Mouse (Mus musculus): ENCODE results near the gene Olfr789. TPM values are rescaled to one million over a fixed set of nuclear protein-coding genes. Genes with fewer than 3 reads are reported as not detected.

Gene Olfr789
- not detected in 2 replicates for polyA plus RNA-seq (2012; rRNA removed)

- no peak for DNase-seq (ENCODE audit: low spot score)
Observed at GRCm38 (mm10) chr10:129484452-129484851, at the start of gene Olfr789. Olfr789 (plus strand) TSS chr10:129484752.

GRCm38 (mm10) chr10:129461562-129461961, 23.0 kb upstream of the Olfr789 start, which contains the start of gene Olfr787:
Olfr787 (plus strand) TSS chr10:129461862.
- DNase-seq (ENCODE audit: low spot score) = no peak

- no peak for DNase-seq (ENCODE audit: low spot score)
Observed at GRCm38 (mm10) chr10:129470698-129471097, 13.9 kb upstream of the Olfr789 start, which contains the start of gene Olfr788. Olfr788 (plus strand) TSS chr10:129470998.

- no peak for DNase-seq (ENCODE audit: low spot score)
Observed at GRCm38 (mm10) chr10:129473256-129473655, 11.3 kb upstream of the Olfr789 start.

- DNase-seq (ENCODE audit: low spot score) = no peak
Observed at GRCm38 (mm10) chr10:129473723-129474122, 10.8 kb upstream of the Olfr789 start.

GRCm38 (mm10) chr10:129490101-129490500, 5.5 kb downstream of the Olfr789 start:
- no peak for DNase-seq (ENCODE audit: low spot score)

GRCm38 (mm10) chr10:129498192-129498591, 13.6 kb downstream of the Olfr789 start, which contains the start of gene Olfr790:
Olfr790 (plus strand) TSS chr10:129498492.
- no peak for DNase-seq (ENCODE audit: low spot score)

GRCm38 (mm10) chr10:129521492-129521891, 36.9 kb downstream of the Olfr789 start, which contains the start of gene Olfr791:
Olfr791 (plus strand) TSS chr10:129521792.
- no peak for DNase-seq (ENCODE audit: low spot score)

GRCm38 (mm10) chr10:129538862-129539261, 54.3 kb downstream of the Olfr789 start, which contains the start of gene Olfr792:
Olfr792 (plus strand) TSS chr10:129539162.
- DNase-seq (ENCODE audit: low spot score) = no peak

Other genes starting within 250 kb of the Olfr789 start
- not detected in 2 replicates for gene Olfr774, start 248.5 kb upstream of the Olfr789 start, polyA plus RNA-seq (2012; rRNA removed)
- not detected in 2 replicates for gene Olfr775, start 236.3 kb upstream of the Olfr789 start, polyA plus RNA-seq (2012; rRNA removed)
- gene Olfr776, start 225.6 kb upstream of the Olfr789 start, polyA plus RNA-seq (2012; rRNA removed) = not detected in 2 replicates
- gene Olfr777, start 213.3 kb upstream of the Olfr789 start, polyA plus RNA-seq (2012; rRNA removed) = not detected in 2 replicates
- not detected in 2 replicates for gene Olfr780, start 166.6 kb upstream of the Olfr789 start, polyA plus RNA-seq (2012; rRNA removed)
- gene Olfr781, start 155.9 kb upstream of the Olfr789 start, polyA plus RNA-seq (2012; rRNA removed) = not detected in 2 replicates
- gene Olfr782, start 135.9 kb upstream of the Olfr789 start, polyA plus RNA-seq (2012; rRNA removed) = not detected in 2 replicates
- 0.03 and 0.06 TPM in 2 replicates for gene Olfr784, start 100.7 kb upstream of the Olfr789 start, polyA plus RNA-seq (2012; rRNA removed)
- not detected in 2 replicates for gene Olfr785, start 79.3 kb upstream of the Olfr789 start, polyA plus RNA-seq (2012; rRNA removed)
- not detected in 2 replicates for gene Olfr786, start 57.4 kb upstream of the Olfr789 start, polyA plus RNA-seq (2012; rRNA removed)
- gene Olfr787, start 22.9 kb upstream of the Olfr789 start, polyA plus RNA-seq (2012; rRNA removed) = not detected in 2 replicates
- not detected in 2 replicates for gene Olfr788, start 13.8 kb upstream of the Olfr789 start, polyA plus RNA-seq (2012; rRNA removed)
- not detected in 2 replicates for gene Olfr790, start 13.7 kb downstream of the Olfr789 start, polyA plus RNA-seq (2012; rRNA removed)
- not detected in 2 replicates for gene Olfr791, start 37.0 kb downstream of the Olfr789 start, polyA plus RNA-seq (2012; rRNA removed)
- gene Olfr792, start 54.4 kb downstream of the Olfr789 start, polyA plus RNA-seq (2012; rRNA removed) = not detected in 2 replicates
- not detected in 2 replicates for gene Olfr794, start 82.9 kb downstream of the Olfr789 start, polyA plus RNA-seq (2012; rRNA removed)
- gene Olfr796, start 127.8 kb downstream of the Olfr789 start, polyA plus RNA-seq (2012; rRNA removed) = not detected in 2 replicates
- not detected in 2 replicates for gene Olfr798, start 143.2 kb downstream of the Olfr789 start, polyA plus RNA-seq (2012; rRNA removed)
- not detected in 2 replicates for gene Olfr799, start 152.7 kb downstream of the Olfr789 start, polyA plus RNA-seq (2012; rRNA removed)
- not detected in 2 replicates for gene Olfr800, start 172.9 kb downstream of the Olfr789 start, polyA plus RNA-seq (2012; rRNA removed)
- gene Olfr801, start 189.1 kb downstream of the Olfr789 start, polyA plus RNA-seq (2012; rRNA removed) = not detected in 2 replicates
- not detected in 2 replicates for gene Olfr802, start 203.4 kb downstream of the Olfr789 start, polyA plus RNA-seq (2012; rRNA removed)
- gene Olfr803, start 209.5 kb downstream of the Olfr789 start, polyA plus RNA-seq (2012; rRNA removed) = not detected in 2 replicates
- not detected in 2 replicates for gene Olfr804, start 218.5 kb downstream of the Olfr789 start, polyA plus RNA-seq (2012; rRNA removed)
- gene Olfr805, start 244.6 kb downstream of the Olfr789 start, polyA plus RNA-seq (2012; rRNA removed) = not detected in 2 replicates

All from urinary bladder, adult 2 months (tissue).